ENCODE assay signal across 18 mouse cellular contexts in genomic region chr2:58941361-58941760, GRCm38 (mm10).
DNase-seq lines count a peak whose midpoint lies in the region; ATAC-seq and TF ChIP-seq lines count a peak whose summit lies in the region.
"Had no signal": no experiment of that assay in that cellular context is flagged by ENCODE, and none has a peak within 500 bp of the region (broad histone marks: within the 10 kb centered on the region; RNA-seq: fewer than 3 reads in every experiment).

No protein-coding gene starts in this region.

- DNase-seq in heart, adult 9 months (ENCODE audit: low spot score in 2 of 2) = no peak
- peak; percentile 9 to 20 for DNase-seq in right cerebral cortex, adult 2 months (ENCODE audit: low spot score in 2 of 2)
- no peak for DNase-seq in right cerebral cortex, postnatal 10 days (ENCODE audit: low spot score in 2 of 2)
- DNase-seq in left cerebral cortex, postnatal 25 days (ENCODE audit: low spot score in 2 of 2) = peak; percentile 10 to 79
- no peak for DNase-seq in gastrocnemius, adult 2 months
- DNase-seq: adrenal gland, postnatal 25 days; cerebellum, adult 2 months; cerebellum, postnatal 10 days; forebrain, postnatal 0 days; gastrocnemius, postnatal 36 days; heart, adult 18-20 months had no signal

- H3K27ac ChIP-seq in heart, embryonic 13.5 days (replicated peaks) = peak overlapping the region; percentile 16; the same call in 1 of the 2 replicates
- no peak overlapping the region for H3K27ac ChIP-seq in liver, embryonic 12.5 days
- no peak overlapping the region for H3K27ac ChIP-seq in gastrocnemius, adult 2 months
- H3K27ac ChIP-seq: embryonic facial prominence, embryonic 10.5 days; forebrain, embryonic 13.5 days; hindbrain, embryonic 10.5 days; hindbrain, embryonic 15.5 days had no signal

- H3K36me3 ChIP-seq in heart, embryonic 13.5 days = no peaks in the 10 kb centered on the region
- no peaks in the 10 kb centered on the region for H3K36me3 ChIP-seq in liver, embryonic 12.5 days
- H3K36me3 ChIP-seq: embryonic facial prominence, embryonic 10.5 days; hindbrain, embryonic 10.5 days; hindbrain, embryonic 15.5 days had no signal

- ATAC-seq in heart, embryonic 13.5 days (ENCODE audit: extremely low read depth, insufficient number of reproducible peaks, low FRiP score, low TSS enrichment) = no peak
- no peak for ATAC-seq in liver, embryonic 12.5 days
- ATAC-seq: forebrain, embryonic 13.5 days; forebrain, postnatal 0 days had no signal

- no peaks in the 10 kb centered on the region for H3K27me3 ChIP-seq in heart, embryonic 13.5 days (replicated peaks)
- no peaks in the 10 kb centered on the region for H3K27me3 ChIP-seq in liver, embryonic 12.5 days (replicated peaks)
- H3K27me3 ChIP-seq: forebrain, embryonic 13.5 days; hindbrain, embryonic 15.5 days had no signal

- no peaks in the 10 kb centered on the region; the same call in 1 of the 2 replicates for H3K9me3 ChIP-seq in heart, embryonic 13.5 days
- H3K9me3 ChIP-seq in liver, embryonic 12.5 days (replicated peaks) = no peaks in the 10 kb centered on the region
- H3K9me3 ChIP-seq: embryonic facial prominence, embryonic 10.5 days; forebrain, embryonic 13.5 days; hindbrain, embryonic 10.5 days; hindbrain, embryonic 15.5 days had no signal

- no peak for TF ChIP-seq CTCF in gastrocnemius, adult 2 months (IDR thresholded peaks at IDR 0.05)

- no peak overlapping the region for H3K4me3 ChIP-seq in heart, embryonic 13.5 days
- no peak overlapping the region for H3K4me3 ChIP-seq in liver, embryonic 12.5 days
- no peak overlapping the region for H3K4me3 ChIP-seq in gastrocnemius, adult 2 months
- H3K4me3 ChIP-seq: embryonic facial prominence, embryonic 10.5 days; forebrain, embryonic 13.5 days; hindbrain, embryonic 10.5 days; hindbrain, embryonic 15.5 days had no signal

- H3K9ac ChIP-seq in heart, embryonic 13.5 days = no peak overlapping the region
- no peak overlapping the region for H3K9ac ChIP-seq in liver, embryonic 12.5 days
- H3K9ac ChIP-seq: forebrain, embryonic 13.5 days; forebrain, postnatal 0 days; hindbrain, embryonic 15.5 days had no signal

- no peaks in the 10 kb centered on the region for H3K4me1 ChIP-seq in heart, embryonic 13.5 days
- no peaks in the 10 kb centered on the region for H3K4me1 ChIP-seq in liver, embryonic 12.5 days
- H3K4me1 ChIP-seq: embryonic facial prominence, embryonic 10.5 days; forebrain, embryonic 13.5 days; hindbrain, embryonic 10.5 days; hindbrain, embryonic 15.5 days had no signal

- intact Hi-C loops in left cerebral cortex, postnatal 25 days (cut with DNase I) = no loop called here
- intact Hi-C loops in gastrocnemius, adult 2 months (cut with DNase I) = no loop called here

- no peak overlapping the region for H3K4me2 ChIP-seq in heart, embryonic 13.5 days
- no peak overlapping the region for H3K4me2 ChIP-seq in liver, embryonic 12.5 days
- H3K4me2 ChIP-seq: forebrain, embryonic 13.5 days; heart, embryonic 11.5 days; hindbrain, embryonic 15.5 days had no signal

- WGBS in heart, embryonic 13.5 days = 66% methylated on average over 4 of the region's 4 CpGs
- WGBS in liver, embryonic 12.5 days (ENCODE audit: insufficient replicate concordance) = 80% methylated on average over 4 of the region's 4 CpGs

Comparison
In these comparisons a context has a peak if more than half of its experiments do, and no peak if none do; other contexts are left out.
1. DNase-seq: peak in right cerebral cortex, adult 2 months (2 of 2) and left cerebral cortex, postnatal 25 days (2 of 2); none in heart, adult 9 months (0 of 2), right cerebral cortex, postnatal 10 days (0 of 2) and gastrocnemius, adult 2 months (single experiment).